Mouse (Mus musculus) intestine, embryonic 14.5 days (tissue): ENCODE results near the gene Shroom4. TPM values are rescaled to one million over a fixed set of nuclear protein-coding genes. Genes with fewer than 3 reads are reported as not detected.

Source experiments
- ATAC-seq: fragments of 200-750 bp; cut with Nextera tagmentation; replicated peaks from 2 replicates; pipeline ENCODE4 v1.8.0; 2017; ENCODE audit warnings: low read depth, moderate number of reproducible peaks, moderate TSS enrichment, moderate library complexity; ENCODE audit not compliant: low FRiP score, low TSS enrichment
- DNase-seq: peaks from one replicate; pipeline ENCODE4 v3.0.0-alpha.2; 2018; ENCODE audit warnings: low spot score
- H3K27ac ChIP-seq: fragments of 300-500 bp; sonication (generic); 2 replicates; pipeline ENCODE4 v1.5.1; 2014; ENCODE audit warnings: low read depth, mild to moderate bottlenecking, control low read depth
- H3K27me3 ChIP-seq: fragments of 300-500 bp; sonication (generic); replicated peaks from 2 replicates; pipeline ENCODE4 v1.6.1; 2014; ENCODE audit warnings: low read length, control low read depth; ENCODE audit not compliant: control insufficient read depth, insufficient read depth
- H3K36me3 ChIP-seq: fragments of 300-500 bp; sonication (generic); 2 replicates; pipeline ENCODE4 v1.6.1; 2014; ENCODE audit warnings: low read length, control low read depth; ENCODE audit not compliant: control insufficient read depth, insufficient read depth
- H3K4me1 ChIP-seq: fragments of 300-500 bp; sonication (generic); replicated peaks from 2 replicates; pipeline ENCODE4 v1.6.1; 2014; ENCODE audit warnings: low read length, control low read depth, mixed read lengths; ENCODE audit not compliant: control insufficient read depth, insufficient read depth
- H3K4me2 ChIP-seq: fragments of 300-500 bp; sonication (generic); 2 replicates; pipeline ENCODE4 v1.6.1; 2014; ENCODE audit warnings: low read length
- H3K4me3 ChIP-seq: fragments of 300-500 bp; sonication (generic); 2 replicates; pipeline ENCODE4 v1.5.1; 2014; ENCODE audit warnings: low read depth, low read length, control low read depth, mixed read lengths
- H3K9ac ChIP-seq: fragments of 300-500 bp; sonication (generic); 2 replicates; pipeline ENCODE4 v1.6.1; 2014; ENCODE audit warnings: mild to moderate bottlenecking, low read length
- H3K9me3 ChIP-seq: fragments of 300-500 bp; sonication (generic); 2 replicates; pipeline ENCODE4 v1.6.1; 2016; ENCODE audit warnings: low read length, control low read depth; ENCODE audit not compliant: control insufficient read depth
- WGBS: fragments of 180-500 bp; shearing (Covaris S2); extraction: QIAGEN DNeasy Blood & Tissue Kit; methylation state at CpG from one replicate; pipeline ENCODE4 v1.1.7; 2014; 5-methylcytosine and 5-hydroxymethylcytosine counted together
- polyA plus RNA-seq: library from polyadenylated mRNA; unstranded; fragments of >200 nt; fragmentation: Nextera tagmentation; extraction: Ambion mirVana; gene quantifications from 2 replicates; pipeline ENCODE4 v1.2.1, GENCODE M21; 2014

The Shroom4 gene
- polyA plus RNA-seq = 5.4 and 5.7 TPM in 2 replicates

GRCm38 (mm10) chrX:6399626-6400397 is at the start of gene Shroom4:
TSS of gene Shroom4 (plus strand) at chrX:6399854.
- DNase-seq (peak; percentile 74), ATAC-seq (peak; percentile 97)
- H3K27me3 ChIP-seq = no peaks in the 10 kb centered on the region
- 0 out of 2 replicates have a peak, but pooled peaks cover 6% of the 10 kb centered on the region for H3K4me1 ChIP-seq
- peak within 1 kb of the TSS; percentile 55 for H3K9ac ChIP-seq
- no peaks in the 10 kb centered on the region for H3K36me3 ChIP-seq
- no peaks in the 10 kb centered on the region for H3K9me3 ChIP-seq
- 8% methylated on average over 44 of the region's 55 CpGs for WGBS
- peak within 1 kb of the TSS; percentile 48 for H3K4me2 ChIP-seq
- peak within 1 kb of the TSS; percentile 54 for H3K4me3 ChIP-seq
- peak within 1 kb of the TSS; percentile 75 for H3K27ac ChIP-seq

GRCm38 (mm10) chrX:6356876-6357275 is 42.8 kb upstream of the Shroom4 start:
- Histone ChIP-seq H3K9me3 (no peaks in the 10 kb centered on the region), H3K4me3 (no peak overlapping the region), H3K9ac (no peak overlapping the region), H3K4me2 (no peak overlapping the region), H3K27me3 (no peaks in the 10 kb centered on the region), H3K36me3 (no peaks in the 10 kb centered on the region), H3K27ac (no peak overlapping the region), H3K4me1 (no peaks in the 10 kb centered on the region)
- DNase-seq (no peak), ATAC-seq (no peak)
- WGBS = 76% methylated on average over 3 of the region's 3 CpGs

GRCm38 (mm10) chrX:6357503-6358114 is 42.0 kb upstream of the Shroom4 start:
- no peak overlapping the region for H3K4me3 ChIP-seq
- no peaks in the 10 kb centered on the region for H3K27me3 ChIP-seq
- ATAC-seq (no peak), DNase-seq (no peak)
- H3K36me3 ChIP-seq = no peaks in the 10 kb centered on the region
- H3K4me2 ChIP-seq = no peak overlapping the region
- H3K27ac ChIP-seq = no peak overlapping the region
- H3K9me3 ChIP-seq = no peaks in the 10 kb centered on the region
- H3K9ac ChIP-seq = no peak overlapping the region
- 73% methylated on average over 6 of the region's 6 CpGs for WGBS
- no peaks in the 10 kb centered on the region for H3K4me1 ChIP-seq

- DNase-seq (no peak), ATAC-seq (no peak)
- Histone ChIP-seq H3K4me2 (no peak overlapping the region), H3K4me1 (no peaks in the 10 kb centered on the region), H3K9ac (no peak overlapping the region), H3K9me3 (no peaks in the 10 kb centered on the region), H3K27me3 (no peaks in the 10 kb centered on the region), H3K27ac (no peak overlapping the region), H3K36me3 (no peaks in the 10 kb centered on the region), H3K4me3 (no peak overlapping the region)
- WGBS = 72% methylated on average over 1 of the region's 1 CpGs
Measured at GRCm38 (mm10) chrX:6368822-6369221, 30.8 kb upstream of the Shroom4 start.

GRCm38 (mm10) chrX:6370706-6371105 is 28.9 kb upstream of the Shroom4 start:
- DNase-seq (no peak), ATAC-seq (no peak)
- H3K9me3 ChIP-seq = no peaks in the 10 kb centered on the region
- no peaks in the 10 kb centered on the region for H3K36me3 ChIP-seq
- H3K4me3 ChIP-seq = no peak overlapping the region
- H3K27ac ChIP-seq = no peak overlapping the region
- no peak overlapping the region for H3K9ac ChIP-seq
- H3K4me2 ChIP-seq = no peak overlapping the region
- WGBS = 80% methylated on average over 3 of the region's 3 CpGs
- no peaks in the 10 kb centered on the region for H3K27me3 ChIP-seq
- no peaks in the 10 kb centered on the region for H3K4me1 ChIP-seq

- ATAC-seq (no peak), DNase-seq (no peak)
- Histone ChIP-seq H3K4me3 (no peak overlapping the region), H3K4me2 (no peak overlapping the region), H3K27ac (no peak overlapping the region), H3K36me3 (no peaks in the 10 kb centered on the region), H3K27me3 (no peaks in the 10 kb centered on the region), H3K9ac (no peak overlapping the region), H3K9me3 (no peaks in the 10 kb centered on the region), H3K4me1 (no peaks in the 10 kb centered on the region)
- WGBS = 32% methylated on average over 1 of the region's 1 CpGs
Measured at GRCm38 (mm10) chrX:6393861-6394260, 5.8 kb upstream of the Shroom4 start.

- Histone ChIP-seq H3K4me2 (peak overlapping the region; percentile 48), H3K9ac (no peak overlapping the region), H3K9me3 (no peaks in the 10 kb centered on the region), H3K36me3 (no peaks in the 10 kb centered on the region), H3K27me3 (no peaks in the 10 kb centered on the region), H3K27ac (peak overlapping the region; percentile 59), H3K4me3 (peak overlapping the region; percentile 54), H3K4me1 (0 out of 2 replicates have a peak, but pooled peaks cover 6% of the 10 kb centered on the region)
- ATAC-seq = no peak
- no peak for DNase-seq
- 48% methylated on average over 1 of the region's 1 CpGs for WGBS
Measured at GRCm38 (mm10) chrX:6399193-6399592, 461 bp upstream of the Shroom4 start.

- Histone ChIP-seq H3K4me1 (0 out of 2 replicates have a peak, but pooled peaks cover 6% of the 10 kb centered on the region), H3K4me3 (peak overlapping the region; percentile 54), H3K9me3 (no peaks in the 10 kb centered on the region), H3K9ac (peak overlapping the region; percentile 55), H3K27ac (peak overlapping the region; percentile 75; the same call in 1 of the 2 replicates), H3K36me3 (no peaks in the 10 kb centered on the region), H3K4me2 (peak overlapping the region; percentile 48), H3K27me3 (no peaks in the 10 kb centered on the region)
- DNase-seq (peak; percentile 67), ATAC-seq (peak; percentile 50)
- WGBS = 19% methylated on average over 18 of the region's 49 CpGs
Measured at GRCm38 (mm10) chrX:6400398-6401020, 855 bp downstream of the Shroom4 start.
